Mouse (Mus musculus) adrenal gland, postnatal 25 days (tissue): ENCODE measurements at regions not wholly inside any gene's neighbourhood (a gene's known extent, or its start where the extent isn't known, plus 50 kb on each side); places are given as distances from the start of the nearest gene placed in this dataset.

Source experiments
- DNase-seq: peaks from one replicate; pipeline ENCODE4 v3.0.0; 2021; ENCODE audit warnings: mixed read lengths

- no peak for DNase-seq
Measured at GRCm38 (mm10) chr11:56716953-56717352, 294.2 kb upstream of the Gria1 start.

- no peak for DNase-seq
Measured at GRCm38 (mm10) chr11:56725141-56725540, 286.0 kb upstream of the Gria1 start.

- no peak for DNase-seq
Measured at GRCm38 (mm10) chr11:56726161-56726560, 285.0 kb upstream of the Gria1 start.

GRCm38 (mm10) chr11:56727556-56727955 lies 283.6 kb upstream of the Gria1 start:
- DNase-seq = no peak

- DNase-seq = no peak
Measured at GRCm38 (mm10) chr11:56728204-56729002, 282.8 kb upstream of the Gria1 start.

GRCm38 (mm10) chr11:56741857-56742256 lies 269.3 kb upstream of the Gria1 start:
- DNase-seq = no peak

- no peak for DNase-seq
Measured at GRCm38 (mm10) chr11:56750032-56750431, 261.2 kb upstream of the Gria1 start.

- no peak for DNase-seq
Measured at GRCm38 (mm10) chr11:56750639-56751038, 260.5 kb upstream of the Gria1 start.

- no peak for DNase-seq
Measured at GRCm38 (mm10) chr11:56751918-56752317, 259.3 kb upstream of the Gria1 start.

- DNase-seq = no peak
Measured at GRCm38 (mm10) chr11:56753699-56754098, 257.5 kb upstream of the Gria1 start.

GRCm38 (mm10) chr11:56760474-56760873 lies 250.7 kb upstream of the Gria1 start:
- no peak for DNase-seq

- no peak for DNase-seq
Measured at GRCm38 (mm10) chr11:56762467-56763120, 248.6 kb upstream of the Gria1 start.

- DNase-seq = no peak
Measured at GRCm38 (mm10) chr11:56767424-56767823, 243.8 kb upstream of the Gria1 start.

GRCm38 (mm10) chr11:56786351-56786750 lies 224.8 kb upstream of the Gria1 start:
- no peak for DNase-seq

- no peak for DNase-seq
Measured at GRCm38 (mm10) chr11:56792691-56793090, 218.5 kb upstream of the Gria1 start.

- DNase-seq = no peak
Measured at GRCm38 (mm10) chr11:56807314-56807713, 203.9 kb upstream of the Gria1 start.

- DNase-seq = no peak
Measured at GRCm38 (mm10) chr11:56810141-56810540, 201.0 kb upstream of the Gria1 start.

GRCm38 (mm10) chr11:56812121-56812520 lies 199.1 kb upstream of the Gria1 start:
- peak; percentile 5 for DNase-seq

GRCm38 (mm10) chr11:56823471-56823870 lies 187.7 kb upstream of the Gria1 start:
- DNase-seq = no peak

GRCm38 (mm10) chr11:56827499-56827898 lies 183.7 kb upstream of the Gria1 start:
- no peak for DNase-seq

GRCm38 (mm10) chr11:56862649-56863048 lies 148.5 kb upstream of the Gria1 start:
- DNase-seq = peak; percentile 19

- no peak for DNase-seq
Measured at GRCm38 (mm10) chr11:56871640-56872039, 139.5 kb upstream of the Gria1 start.

- DNase-seq = no peak
Measured at GRCm38 (mm10) chr11:56898548-56898951, 112.6 kb upstream of the Gria1 start.

- DNase-seq = no peak
Measured at GRCm38 (mm10) chr11:56901201-56901600, 110.0 kb upstream of the Gria1 start.
